Mouse (Mus musculus) 3134 (cell line): ENCODE data around the gene Hist2h2ac.

Experiments used
- DNase-seq: peaks from one replicate; pipeline ENCODE4 v3.0.0-alpha.2; 2011; ENCODE audit warnings: low spot score; ENCODE audit not compliant: insufficient read length; ENCODE audit errors: extremely low read depth

Hist2h2ac gene

GRCm38 (mm10) chr3:96220765-96221639 lies at the start of gene Hist2h2ac, which contains the start of gene Hist2h2be:
Gene Hist2h2ac (minus strand): TSS chr3:96220880.
Gene Hist2h2be (plus strand): TSS chr3:96221119.
- peak; percentile 94 for DNase-seq

DNA sequence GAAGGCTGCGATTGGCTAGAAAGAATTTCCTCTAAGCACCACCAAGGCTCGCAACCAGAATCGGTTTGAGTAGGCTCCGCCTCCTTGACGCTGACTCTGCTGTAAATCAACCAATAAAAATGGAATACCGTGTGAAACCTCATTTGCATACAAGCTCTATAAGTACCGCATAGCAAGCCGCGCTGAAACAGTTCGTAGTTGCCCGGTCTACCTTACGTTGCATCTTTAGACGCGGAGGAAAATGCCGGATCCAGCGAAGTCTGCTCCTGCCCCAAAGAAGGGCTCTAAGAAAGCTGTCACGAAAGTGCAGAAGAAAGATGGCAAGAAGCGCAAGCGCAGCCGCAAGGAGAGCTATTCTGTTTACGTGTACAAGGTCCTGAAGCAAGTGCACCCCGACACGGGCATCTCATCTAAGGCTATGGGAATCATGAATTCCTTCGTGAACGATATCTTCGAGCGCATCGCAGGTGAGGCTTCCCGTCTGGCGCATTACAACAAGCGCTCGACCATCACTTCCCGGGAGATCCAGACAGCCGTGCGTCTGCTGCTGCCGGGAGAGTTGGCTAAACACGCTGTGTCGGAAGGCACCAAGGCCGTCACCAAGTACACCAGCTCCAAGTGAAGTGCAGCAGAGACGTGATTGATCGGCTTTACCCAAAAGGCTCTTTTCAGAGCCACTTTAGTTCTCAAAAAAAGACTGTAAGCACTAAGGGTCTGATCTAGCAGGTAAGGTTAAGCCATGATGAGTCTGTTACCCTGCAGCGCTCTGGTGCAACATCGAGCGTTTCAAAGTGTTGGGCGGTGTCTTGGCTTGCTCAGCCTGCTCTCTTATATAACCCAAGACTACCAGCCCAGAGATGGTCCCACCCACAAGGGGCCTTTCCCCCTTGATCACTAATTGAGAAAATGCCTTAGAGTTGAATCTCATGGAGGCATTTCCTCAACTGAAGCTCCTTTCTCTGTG lies 49.1 kb upstream of the Hist2h2ac start, which contains the start of gene Hist2h2bb:
Hist2h2bb (plus strand) TSS at position 242 of the 964 bp plus-strand sequence.
- peak; percentile 90 for DNase-seq

GRCm38 (mm10) chr3:96268776-96269378 lies 48.2 kb upstream of the Hist2h2ac start:
- DNase-seq = peak; percentile 85

GRCm38 (mm10) chr3:96268051-96268775 lies 47.5 kb upstream of the Hist2h2ac start, which contains the start of gene Hist2h3b:
Gene Hist2h3b (plus strand): TSS chr3:96268654.
- DNase-seq = peak; percentile 96

DNA sequence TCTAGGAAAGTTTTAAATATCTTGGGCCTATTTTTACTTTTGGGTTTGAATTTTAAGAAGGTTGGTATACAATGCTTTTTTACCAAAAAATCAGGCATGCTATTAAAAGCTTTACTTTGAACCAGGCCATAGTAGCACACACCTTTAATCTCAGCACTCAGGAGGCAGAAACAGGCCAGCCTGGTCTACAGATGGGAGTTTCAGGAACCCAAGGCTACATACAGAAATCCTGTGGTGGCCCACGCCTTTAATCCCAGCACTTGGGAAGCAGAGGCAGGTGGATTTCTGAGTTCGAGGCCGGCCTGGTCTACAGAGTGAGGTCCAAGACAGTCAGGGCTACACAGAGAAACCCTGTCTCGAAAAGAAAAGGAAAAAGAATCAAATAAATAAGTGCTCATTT lies 46.9 kb upstream of the Hist2h2ac start:
- peak; percentile 36 for DNase-seq

- no peak for DNase-seq
Measured at GRCm38 (mm10) chr3:96266132-96266710, 45.5 kb upstream of the Hist2h2ac start.

- DNase-seq = peak; percentile 50
Measured at GRCm38 (mm10) chr3:96264404-96264949, 43.8 kb upstream of the Hist2h2ac start.

GRCm38 (mm10) chr3:96263558-96264403 lies 43.1 kb upstream of the Hist2h2ac start:
- DNase-seq = peak; percentile 65

DNA sequence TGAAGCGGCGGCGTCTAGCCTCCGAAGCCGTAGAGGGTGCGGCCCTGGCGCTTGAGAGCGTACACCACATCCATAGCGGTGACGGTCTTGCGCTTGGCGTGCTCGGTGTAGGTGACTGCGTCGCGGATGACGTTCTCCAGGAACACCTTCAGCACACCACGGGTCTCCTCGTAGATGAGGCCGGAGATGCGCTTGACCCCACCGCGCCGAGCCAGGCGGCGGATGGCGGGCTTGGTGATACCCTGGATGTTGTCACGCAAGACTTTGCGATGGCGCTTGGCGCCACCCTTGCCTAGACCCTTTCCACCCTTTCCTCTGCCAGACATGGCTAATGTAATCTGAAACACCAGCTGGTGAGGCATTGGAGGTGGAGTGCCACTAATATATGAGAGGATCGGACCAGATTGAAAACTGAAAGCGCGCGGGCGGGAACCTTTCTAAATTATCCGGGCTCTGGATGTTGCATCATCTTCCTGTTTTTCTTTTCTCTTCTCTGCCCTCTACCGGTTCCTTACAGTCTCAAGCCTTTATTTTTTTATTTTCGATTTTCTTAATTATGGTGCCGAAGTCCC lies 42.4 kb upstream of the Hist2h2ac start, which contains the start of gene Hist2h4:
Hist2h4 (minus strand) TSS at position 333 of the 572 bp plus-strand sequence.
- peak; percentile 98 for DNase-seq

GRCm38 (mm10) chr3:96262216-96262875 lies 41.7 kb upstream of the Hist2h2ac start:
- DNase-seq = peak; percentile 84

- peak; percentile 29 for DNase-seq
Measured at GRCm38 (mm10) chr3:96261623-96262022, 40.9 kb upstream of the Hist2h2ac start.

DNA sequence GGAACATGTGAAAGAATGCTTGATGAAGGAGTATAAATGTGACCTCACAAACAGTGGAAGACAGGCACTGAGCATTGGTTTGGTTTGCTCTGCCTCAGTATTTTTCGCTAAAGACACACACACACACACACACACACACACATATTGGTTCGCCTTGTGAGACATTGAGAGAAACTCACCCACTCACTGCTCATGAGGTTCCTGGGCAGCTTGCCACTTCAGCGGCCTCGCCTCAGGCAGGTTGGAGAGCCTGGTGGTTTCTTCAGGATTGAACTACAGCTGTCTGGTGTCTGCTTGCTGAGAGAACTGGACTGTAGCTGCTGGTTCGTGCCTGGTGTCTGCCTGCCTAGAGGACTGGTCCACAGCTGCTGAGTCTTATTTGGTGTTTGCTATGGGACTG lies 39.5 kb upstream of the Hist2h2ac start:
- peak; percentile 46 for DNase-seq

GRCm38 (mm10) chr3:96257190-96257589 lies 36.5 kb upstream of the Hist2h2ac start:
- no peak for DNase-seq

DNA sequence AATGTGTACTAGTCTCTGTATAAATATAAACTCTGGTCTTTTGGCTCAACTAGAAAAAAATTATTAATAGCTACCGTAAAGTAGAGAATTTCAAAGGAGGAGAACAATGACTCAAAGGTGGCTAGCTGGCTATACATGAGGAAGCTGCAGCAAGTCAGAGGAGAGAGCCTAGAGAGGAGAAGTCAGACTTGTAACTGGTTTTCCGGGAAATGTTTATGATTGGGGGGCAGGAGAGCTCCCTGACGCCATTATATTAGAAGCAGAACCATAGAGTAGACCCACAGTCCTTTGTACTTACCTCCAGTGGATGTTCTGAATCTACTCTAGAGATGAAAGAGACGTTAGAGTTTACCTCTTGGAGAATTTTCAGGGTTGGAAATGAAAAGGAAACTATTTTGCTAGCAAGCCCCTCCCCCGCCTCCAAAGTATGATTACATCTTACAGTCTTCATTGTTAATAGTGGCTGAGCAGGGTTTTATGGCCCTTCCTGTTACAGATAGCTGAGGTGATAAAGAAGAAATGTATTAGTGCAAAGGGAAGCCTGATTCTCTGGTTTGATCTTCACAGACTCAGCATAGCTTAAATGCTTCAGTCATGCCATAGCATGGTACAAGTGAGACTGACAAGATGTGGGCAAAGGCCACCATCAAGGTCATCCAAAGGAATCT lies 35.4 kb upstream of the Hist2h2ac start:
- no peak for DNase-seq

- DNase-seq = no peak
Measured at GRCm38 (mm10) chr3:96254683-96255355, 34.1 kb upstream of the Hist2h2ac start.

- no peak for DNase-seq
Measured at GRCm38 (mm10) chr3:96251787-96252186, 31.1 kb upstream of the Hist2h2ac start.
